ENCODE assay signal across 28 mouse cellular contexts in genomic region chr11:95647791-95648190, GRCm38 (mm10). TPM values are rescaled to one million over a fixed set of nuclear protein-coding genes. Genes with fewer than 3 reads are reported as not detected.
A peak's percentile ranks its signal among the peaks of the same experiment; 100 is the strongest.
DNase-seq lines count a peak whose midpoint lies in the region; ATAC-seq lines count a peak whose summit lies in the region.
"Had no signal": no experiment of that assay in that cellular context is flagged by ENCODE, and none has a peak within 500 bp of the region (broad histone marks: within the 10 kb centered on the region; RNA-seq: fewer than 3 reads in every experiment).

No protein-coding gene starts in this region.

- H3K4me3 ChIP-seq in hindbrain, embryonic 10.5 days = no peak overlapping the region
- no peak overlapping the region for H3K4me3 ChIP-seq in hindbrain, embryonic 12.5 days
- H3K4me3 ChIP-seq in limb, embryonic 12.5 days (replicated peaks) = no peak overlapping the region
- H3K4me3 ChIP-seq: forebrain, embryonic 12.5 days; heart, adult 2 months; limb, embryonic 13.5 days; midbrain, embryonic 12.5 days; neural tube, embryonic 13.5 days had no signal

- no peaks in the 10 kb centered on the region for H3K9me3 ChIP-seq in hindbrain, embryonic 10.5 days
- no peaks in the 10 kb centered on the region for H3K9me3 ChIP-seq in hindbrain, embryonic 12.5 days (replicated peaks)
- H3K9me3 ChIP-seq in limb, embryonic 12.5 days = no peaks in the 10 kb centered on the region
- H3K9me3 ChIP-seq: forebrain, embryonic 12.5 days; limb, embryonic 13.5 days; midbrain, embryonic 12.5 days; neural tube, embryonic 13.5 days had no signal

- H3K4me1 ChIP-seq in hindbrain, embryonic 10.5 days (replicated peaks) = peaks cover 78% of the 10 kb centered on the region
- H3K4me1 ChIP-seq in hindbrain, embryonic 12.5 days = peaks cover 33% of the 10 kb centered on the region
- peaks cover 58% of the 10 kb centered on the region for H3K4me1 ChIP-seq in limb, embryonic 12.5 days (replicated peaks)

- DNase-seq in hindbrain, embryonic 10.5 days (ENCODE audit: low spot score) = no peak
- peak; percentile 38 for DNase-seq in kidney, postnatal 10 days
- DNase-seq in kidney, adult 8-10 months = no peak
- DNase-seq in Muller cell, postnatal 12 days (ENCODE audit: inconsistent ontology term) = peak; percentile 57
- DNase-seq in T-cell, adult 2 months (ENCODE audit: low spot score) = no peak
- DNase-seq: adrenal gland, postnatal 36 days; B cell, adult 2 months; cerebellum, adult 18-20 months; cerebellum, postnatal 10 days; forebrain, postnatal 0 days; heart, adult 2 months; heart, postnatal 14 days; kidney, adult 18-20 months; layer of hippocampus, adult 9-11 months; liver, postnatal 0 days; lung, postnatal 36 days; right cerebral cortex, postnatal 4 days; thymus, adult 18-20 months; thymus, postnatal 25 days had no signal

- H3K9ac ChIP-seq in hindbrain, embryonic 12.5 days = no peak overlapping the region
- H3K9ac ChIP-seq in limb, embryonic 12.5 days (replicated peaks) = no peak overlapping the region
- H3K9ac ChIP-seq: forebrain, embryonic 12.5 days; forebrain, postnatal 0 days; limb, embryonic 13.5 days; liver, postnatal 0 days; midbrain, embryonic 12.5 days; neural tube, embryonic 13.5 days had no signal

- no peak for ATAC-seq in hindbrain, embryonic 12.5 days (ENCODE audit: low FRiP score)
- no peak for ATAC-seq in limb, embryonic 12.5 days (ENCODE audit: insufficient number of reproducible peaks, insufficient read depth, low FRiP score, low TSS enrichment, low read depth)
- ATAC-seq: forebrain, postnatal 0 days; liver, postnatal 0 days; Patski had no signal

- H3K4me2 ChIP-seq in hindbrain, embryonic 12.5 days (replicated peaks) = no peak overlapping the region
- H3K4me2 ChIP-seq in limb, embryonic 12.5 days = no peak overlapping the region
- H3K4me2 ChIP-seq: forebrain, embryonic 12.5 days; limb, embryonic 13.5 days; liver, embryonic 11.5 days; midbrain, embryonic 12.5 days; neural tube, embryonic 13.5 days had no signal

- 30% methylated on average over 3 of the region's 3 CpGs for WGBS in hindbrain, embryonic 10.5 days
- WGBS in hindbrain, embryonic 12.5 days = 29% methylated on average over 3 of the region's 3 CpGs
- 37% methylated on average over 3 of the region's 3 CpGs for WGBS in limb, embryonic 12.5 days

- peaks cover 81% of the 10 kb centered on the region for H3K27me3 ChIP-seq in hindbrain, embryonic 10.5 days (ENCODE audit: insufficient read depth, poor library complexity, severe bottlenecking)
- H3K27me3 ChIP-seq in hindbrain, embryonic 12.5 days = peaks cover 70% of the 10 kb centered on the region
- peaks cover 67% of the 10 kb centered on the region for H3K27me3 ChIP-seq in limb, embryonic 12.5 days

- 0 out of 2 replicates have a peak overlapping the region, but pooled peaks have one; percentile 1 for H3K27ac ChIP-seq in hindbrain, embryonic 10.5 days
- no peak overlapping the region for H3K27ac ChIP-seq in hindbrain, embryonic 12.5 days
- H3K27ac ChIP-seq in limb, embryonic 12.5 days = peak overlapping the region; percentile 4; the same call in 1 of the 2 replicates
- H3K27ac ChIP-seq: forebrain, embryonic 12.5 days; heart, adult 2 months; limb, embryonic 13.5 days; midbrain, embryonic 12.5 days; neural tube, embryonic 13.5 days; stomach, postnatal 0 days had no signal

- no peaks in the 10 kb centered on the region for H3K36me3 ChIP-seq in hindbrain, embryonic 10.5 days
- H3K36me3 ChIP-seq in hindbrain, embryonic 12.5 days = no peaks in the 10 kb centered on the region
- no peaks in the 10 kb centered on the region for H3K36me3 ChIP-seq in limb, embryonic 12.5 days
- H3K36me3 ChIP-seq: forebrain, embryonic 12.5 days; limb, embryonic 13.5 days; midbrain, embryonic 12.5 days; neural tube, embryonic 13.5 days had no signal

RNA-seq across cellular contexts. Expression of gene Phb, which starts 19.0 kb away (rescaled TPM):
- 222 and 248 TPM in 2 replicates for polyA plus RNA-seq in hindbrain, embryonic 10.5 days (2016; fragmentation: Nextera tagmentation; extraction: Ambion mirVana)
- 186 and 188 TPM in 2 replicates for polyA plus RNA-seq in hindbrain, embryonic 12.5 days (2016; fragmentation: Nextera tagmentation; extraction: Ambion mirVana)
- 231 TPM in 2 replicates for polyA plus RNA-seq in limb, embryonic 12.5 days (2016; fragmentation: Nextera tagmentation; extraction: Ambion mirVana)

Comparison
In these comparisons a context has a peak if more than half of its experiments do, and no peak if none do; other contexts are left out.
1. DNase-seq: peak in kidney, postnatal 10 days (single experiment) and Muller cell, postnatal 12 days (single experiment); none in hindbrain, embryonic 10.5 days (single experiment), kidney, adult 8-10 months (0 of 2) and T-cell, adult 2 months (single experiment).